Mouse (Mus musculus): ENCODE results near the gene Cyp3a57. TPM values are rescaled to one million over a fixed set of nuclear protein-coding genes. Genes with fewer than 3 reads are reported as not detected.

The Cyp3a57 gene
- polyA plus RNA-seq, 1 experiment from 2014 or later: not detected

- Histone ChIP-seq H3K27ac (no peak overlapping the region), H3K9me3 (peaks cover 21% of the 10 kb centered on the region), H3K36me3 (no peaks in the 10 kb centered on the region), H3K4me1 (no peaks in the 10 kb centered on the region), H3K27me3 (ENCODE audit: insufficient read depth, poor library complexity, severe bottlenecking) (no peaks in the 10 kb centered on the region), H3K4me3 (no peak overlapping the region)
- WGBS: 72% methylated on average over 1 of the region's 1 CpGs
- DNase-seq (ENCODE audit: low spot score): no peak
Measured at GRCm38 (mm10) chr5:145433688-145434087, 88.6 kb downstream of the Cyp3a57 start.

Other genes with a start within 250 kb of the Cyp3a57 start
- 195 and 218 TPM in 2 replicates for gene Arpc1b, start 231.1 kb upstream of the Cyp3a57 start, polyA plus RNA-seq (2016; fragmentation: Nextera tagmentation; extraction: Ambion mirVana)
- 79.4 and 86.3 TPM in 2 replicates for gene Pdap1, start 205.0 kb upstream of the Cyp3a57 start, polyA plus RNA-seq (2016; fragmentation: Nextera tagmentation; extraction: Ambion mirVana)
- gene Bud31, start 204.9 kb upstream of the Cyp3a57 start, polyA plus RNA-seq (2016; fragmentation: Nextera tagmentation; extraction: Ambion mirVana): 162 and 200 TPM in 2 replicates
- gene Ptcd1, start 178.2 kb upstream of the Cyp3a57 start, polyA plus RNA-seq (2016; fragmentation: Nextera tagmentation; extraction: Ambion mirVana): 14.6 and 15.0 TPM in 2 replicates
- gene Cpsf4, start 178.1 kb upstream of the Cyp3a57 start, polyA plus RNA-seq (2016; fragmentation: Nextera tagmentation; extraction: Ambion mirVana): 38.8 and 53.3 TPM in 2 replicates
- 717 and 837 TPM in 2 replicates for gene Atp5j2, start 153.2 kb upstream of the Cyp3a57 start, polyA plus RNA-seq (2016; fragmentation: Nextera tagmentation; extraction: Ambion mirVana)
- 6.1 TPM in 2 replicates for gene Zkscan14, start 143.4 kb upstream of the Cyp3a57 start, polyA plus RNA-seq (2016; fragmentation: Nextera tagmentation; extraction: Ambion mirVana)
- 10.9 and 11.8 TPM in 2 replicates for gene Zkscan5, start 140.7 kb upstream of the Cyp3a57 start, polyA plus RNA-seq (2016; fragmentation: Nextera tagmentation; extraction: Ambion mirVana)
- gene Zfp655, start 113.6 kb upstream of the Cyp3a57 start, polyA plus RNA-seq (2016; fragmentation: Nextera tagmentation; extraction: Ambion mirVana): 32.5 and 38.0 TPM in 2 replicates
- 0.16 and 0.33 TPM in 2 replicates for gene Zscan25, start 64.8 kb upstream of the Cyp3a57 start, polyA plus RNA-seq (2016; fragmentation: Nextera tagmentation; extraction: Ambion mirVana)
- not detected in 2 replicates for gene Cyp3a16, start 124.4 kb downstream of the Cyp3a57 start, polyA plus RNA-seq (2016; fragmentation: Nextera tagmentation; extraction: Ambion mirVana)
- gene Cyp3a41b, start 239.5 kb downstream of the Cyp3a57 start, polyA plus RNA-seq (2016; fragmentation: Nextera tagmentation; extraction: Ambion mirVana): not detected in 2 replicates

Data from heart, embryonic 10.5 days (tissue).